Mouse (Mus musculus) spleen, postnatal 10 days (tissue): Measurements from ENCODE around the gene Stk32b.

ENCODE experiments used
- DNase-seq, 2 experiments: peaks; one replicate each; pipeline ENCODE4 v3.0.0; 2021 to 2022; ENCODE audit warnings: low spot score in 2 of 2

Gene Stk32b

DNA sequence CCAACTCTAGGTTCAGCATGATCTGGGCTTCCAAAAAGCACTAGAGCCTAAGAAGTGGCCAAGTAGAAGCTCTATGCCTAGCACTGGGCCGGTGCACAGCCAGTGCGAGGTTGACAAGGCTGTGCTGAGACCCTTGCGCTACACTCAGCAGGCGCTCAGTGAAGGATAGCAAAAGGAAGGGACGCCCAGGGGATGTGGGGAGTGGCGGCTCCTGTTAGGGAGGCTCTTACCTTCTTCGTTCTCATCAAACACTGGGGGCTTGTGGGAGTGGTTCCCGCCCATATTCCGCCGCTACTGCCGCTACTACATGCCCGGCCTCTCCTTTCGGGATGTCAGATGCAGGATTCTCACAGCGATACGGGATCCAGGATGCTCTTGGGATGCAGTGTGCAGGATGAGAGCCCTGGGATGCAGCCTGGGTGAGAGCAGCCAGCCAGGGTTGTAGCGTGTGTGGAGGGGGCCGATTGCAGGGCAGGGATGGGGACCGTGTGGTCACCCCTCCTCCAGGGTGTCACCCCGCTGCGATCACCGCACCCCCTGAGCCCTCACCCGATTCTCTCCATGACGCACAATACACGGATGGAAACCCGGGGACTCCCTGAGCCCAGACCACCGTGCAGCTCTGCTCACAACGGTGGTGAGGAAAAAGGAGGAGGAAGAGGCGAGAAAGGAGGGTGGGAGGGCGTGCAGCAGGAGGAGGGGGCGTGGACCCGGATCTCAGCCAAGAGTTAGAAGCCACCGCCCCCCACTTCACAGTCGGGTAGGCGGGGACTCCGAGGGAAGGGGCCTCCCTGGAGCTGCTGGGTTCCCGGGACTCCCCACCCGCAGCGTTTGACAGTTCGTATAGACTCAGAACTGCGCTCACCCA, at the start of gene Stk32b:
Gene Stk32b, minus strand, starts transcription at position 667 of the 868 bp plus-strand sequence.
- no peak for DNase-seq

GRCm38 (mm10) chr5:37765851-37766250, 48.9 kb upstream of the Stk32b start:
- DNase-seq: no peak

DNA sequence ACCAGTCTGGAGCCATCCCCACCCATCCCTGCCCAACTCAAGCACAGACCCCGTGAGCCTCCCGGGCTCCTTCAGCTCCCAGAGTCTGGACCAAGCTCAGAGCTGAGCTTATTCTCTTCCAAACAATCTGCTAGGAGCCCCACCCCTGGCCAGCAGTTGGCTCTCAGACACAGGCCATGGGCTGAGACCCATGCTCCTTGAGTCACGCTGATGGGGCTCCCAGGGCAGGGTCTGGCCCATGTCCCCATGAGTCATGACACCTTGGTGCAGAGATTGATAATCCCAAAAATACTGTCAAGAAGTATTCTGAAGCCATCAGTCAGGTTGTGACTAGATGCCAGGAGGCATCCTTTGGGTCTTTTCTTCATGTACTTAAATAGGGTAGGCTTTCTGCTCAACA, 45.1 kb upstream of the Stk32b start:
- DNase-seq: no peak

DNA sequence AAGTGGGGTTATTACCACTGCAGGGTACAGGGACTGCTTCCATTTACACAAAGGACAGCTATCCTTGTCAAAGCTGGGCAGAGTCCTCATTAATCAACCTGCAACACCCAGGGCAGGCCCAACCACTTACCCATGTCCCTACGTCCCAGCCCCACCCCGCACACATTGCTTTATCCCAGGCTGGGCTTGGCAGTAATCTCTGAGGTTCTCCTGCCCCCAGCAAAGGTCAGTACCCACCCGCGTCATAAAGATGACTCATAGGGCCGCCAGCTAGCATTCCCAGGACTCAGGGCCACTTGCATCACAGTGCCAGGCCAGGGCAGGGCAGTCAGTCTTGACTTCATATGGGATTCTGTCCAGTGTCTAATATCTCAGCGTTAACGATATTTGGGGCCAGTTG, 36.4 kb upstream of the Stk32b start:
- DNase-seq: no peak

GRCm38 (mm10) chr5:37752027-37752967, 35.3 kb upstream of the Stk32b start:
- DNase-seq: peak in 1 of 2 experiments; percentile 35

DNA sequence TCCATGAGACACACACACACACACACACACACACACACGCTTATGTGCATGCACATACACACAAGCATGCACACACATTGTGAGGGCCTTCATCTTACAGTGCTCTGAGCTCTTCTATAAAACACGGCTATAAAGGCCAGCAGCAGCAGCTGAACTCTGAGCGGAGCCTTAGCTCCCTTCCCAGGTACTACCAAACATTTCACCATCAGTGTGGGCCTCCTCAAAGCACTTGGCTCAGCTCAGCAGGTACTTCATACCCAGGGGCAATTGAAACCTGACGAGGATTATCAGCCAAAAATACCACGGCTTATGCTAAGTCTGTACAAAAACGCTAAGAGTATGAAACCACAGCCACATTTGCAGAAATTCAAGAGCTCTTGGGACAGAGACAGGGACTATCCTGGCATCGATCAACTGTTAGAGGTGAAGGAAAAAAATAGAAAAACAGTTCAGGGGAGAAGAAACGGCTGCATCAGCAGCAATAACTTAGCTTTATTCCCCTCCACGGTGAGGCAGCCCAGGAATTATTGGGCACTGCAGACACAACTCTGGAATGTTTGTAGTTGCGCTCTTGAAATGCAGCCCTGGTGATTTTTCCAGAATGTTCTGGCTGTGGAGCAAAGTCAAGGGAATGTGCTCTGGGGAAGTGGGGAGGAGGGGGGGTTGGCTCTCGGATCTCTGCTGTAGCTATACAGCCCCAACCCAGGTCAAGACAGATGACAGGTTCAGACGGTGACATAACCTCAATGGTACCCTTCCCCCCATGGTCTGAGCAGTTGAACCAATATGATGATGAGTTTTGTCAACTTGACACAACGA, 27.1 kb upstream of the Stk32b start:
- no peak for DNase-seq

- no peak for DNase-seq
Measured at GRCm38 (mm10) chr5:37736213-37736612, 19.2 kb upstream of the Stk32b start.

DNA sequence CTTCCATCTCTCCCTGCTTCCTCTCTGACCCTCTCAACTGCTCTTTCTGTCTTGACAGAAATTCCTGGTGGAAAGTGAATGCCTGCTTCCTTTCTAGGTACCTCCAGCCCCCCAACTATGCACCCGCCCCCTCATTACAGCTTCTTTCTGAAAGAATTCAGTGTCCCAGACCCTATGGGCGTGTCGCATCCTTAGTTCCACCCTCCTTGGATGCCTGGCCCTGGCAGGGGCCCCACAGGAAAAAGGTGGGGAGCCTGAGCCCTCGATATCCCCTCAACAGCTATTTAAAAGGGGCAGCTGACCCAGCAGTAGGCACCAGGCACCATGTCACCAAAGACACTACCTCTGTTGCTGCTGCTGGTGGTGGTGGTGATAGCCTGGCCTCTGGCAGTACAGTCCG, 18.3 kb upstream of the Stk32b start, which contains the start of gene Cytl1:
Gene Cytl1, plus strand, starts transcription at position 296 of the 400 bp plus-strand sequence.
- no peak for DNase-seq

GRCm38 (mm10) chr5:37730781-37731180, 13.8 kb upstream of the Stk32b start:
- DNase-seq: no peak

DNA sequence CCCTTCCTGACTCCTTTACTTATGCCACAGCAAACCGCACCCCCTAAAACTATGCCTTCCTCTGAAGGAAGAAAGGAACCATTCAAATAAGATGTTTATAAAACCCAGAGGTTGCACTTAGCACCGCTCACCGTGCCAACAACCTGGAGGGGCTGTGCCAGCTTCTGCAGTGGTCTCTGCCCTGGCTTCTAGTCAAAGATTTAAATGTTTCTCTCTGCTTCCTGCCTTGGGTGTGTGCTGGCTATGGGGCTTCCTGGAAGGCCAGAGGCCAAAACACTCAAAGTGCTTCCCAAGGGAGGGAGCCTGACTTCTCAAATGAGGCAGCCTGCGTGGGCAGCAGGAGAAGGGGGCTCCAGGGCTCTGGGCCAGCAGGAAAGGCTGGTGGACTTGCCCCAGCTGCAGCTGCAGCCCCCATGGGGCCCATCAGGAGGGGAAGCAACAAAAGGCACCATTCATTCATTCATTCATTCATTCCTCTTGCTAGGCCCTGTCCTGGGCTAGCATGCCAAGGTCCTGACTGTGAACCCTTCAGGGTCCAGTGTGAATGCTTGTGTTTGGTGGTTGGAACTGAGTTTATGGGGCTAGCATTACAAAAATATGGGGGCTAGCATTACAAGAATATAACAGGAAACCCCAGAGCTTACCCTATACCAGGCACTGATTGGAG, 8.4 kb upstream of the Stk32b start:
- no peak for DNase-seq

DNA sequence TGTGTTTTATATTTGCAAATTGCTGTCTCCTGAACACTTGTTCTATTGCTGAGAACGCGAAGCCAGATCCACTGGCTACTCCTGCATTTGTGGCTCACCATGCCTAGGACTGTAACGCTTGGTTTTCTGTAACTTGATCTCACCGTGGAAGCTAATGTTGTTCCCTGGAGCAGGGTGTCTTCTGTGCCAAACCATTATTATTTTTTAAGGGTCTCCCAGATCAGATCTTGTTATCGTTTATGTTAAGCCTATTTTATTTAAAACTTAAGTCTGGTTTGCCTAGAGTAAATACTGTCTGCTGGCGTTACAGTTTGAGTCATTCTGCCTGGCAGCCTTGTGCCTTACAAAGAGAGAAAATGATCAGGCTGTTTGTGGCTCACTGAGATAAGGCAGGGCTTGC, 3.7 kb upstream of the Stk32b start:
- no peak for DNase-seq

DNA sequence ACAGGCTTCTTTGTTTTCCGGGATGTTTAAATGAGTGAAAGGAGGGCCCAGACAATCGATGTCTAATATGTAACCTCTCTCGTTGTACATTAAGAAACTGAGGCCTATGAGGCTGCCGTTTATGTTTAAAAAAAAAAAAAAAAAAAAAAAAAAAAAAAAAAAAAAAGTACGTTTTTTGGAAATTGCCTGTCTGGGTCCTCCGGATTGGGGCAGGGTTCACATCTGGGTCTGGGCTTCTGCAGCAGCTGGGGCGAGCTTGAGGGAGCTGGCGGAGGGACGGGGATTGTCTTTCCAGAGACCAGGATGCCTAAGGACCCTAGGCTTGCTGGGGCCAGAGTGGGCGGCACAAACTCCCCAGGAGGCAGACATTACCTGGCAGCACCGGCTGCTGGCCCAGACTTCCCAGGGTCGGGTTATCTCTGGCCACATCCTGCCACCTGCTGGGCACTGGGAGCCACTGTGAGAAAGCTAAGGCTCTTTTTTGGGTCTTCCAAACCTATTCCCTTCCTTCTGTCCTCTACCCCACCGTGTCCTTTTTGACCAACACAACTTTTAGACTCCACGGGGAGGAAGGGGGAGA, 503 bp upstream of the Stk32b start:
- peak in 1 of 2 experiments; percentile 16 for DNase-seq

DNA sequence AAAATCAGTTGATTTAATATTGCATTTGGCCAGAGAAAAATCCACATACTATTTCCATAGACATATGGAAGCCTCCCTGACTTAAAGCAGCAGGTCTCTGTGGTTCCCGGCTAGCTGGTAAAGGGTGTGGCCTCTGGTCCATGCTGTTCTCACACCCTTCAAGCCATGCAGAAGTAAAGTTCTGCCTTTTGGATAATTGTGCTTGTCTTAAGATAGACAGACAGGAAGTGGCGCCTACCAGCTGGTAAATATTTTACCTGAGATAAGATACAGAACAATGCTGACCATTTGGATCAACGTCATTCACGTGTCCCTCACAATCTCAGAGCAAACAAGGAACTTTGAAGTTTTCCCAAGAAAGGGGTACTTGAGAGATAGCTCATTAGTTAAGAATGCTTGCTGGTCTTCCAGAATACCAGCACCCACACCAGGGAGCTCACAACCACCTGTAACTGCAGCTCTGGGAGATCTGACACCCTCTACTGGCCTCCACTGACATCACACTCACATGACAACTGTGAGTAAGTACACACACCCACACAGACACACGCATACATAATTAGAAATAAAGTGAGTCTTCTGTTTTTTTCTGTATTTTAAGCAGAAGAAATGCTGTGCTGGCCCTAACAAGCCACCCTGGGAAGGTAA, 7.6 kb downstream of the Stk32b start:
- no peak for DNase-seq

DNA sequence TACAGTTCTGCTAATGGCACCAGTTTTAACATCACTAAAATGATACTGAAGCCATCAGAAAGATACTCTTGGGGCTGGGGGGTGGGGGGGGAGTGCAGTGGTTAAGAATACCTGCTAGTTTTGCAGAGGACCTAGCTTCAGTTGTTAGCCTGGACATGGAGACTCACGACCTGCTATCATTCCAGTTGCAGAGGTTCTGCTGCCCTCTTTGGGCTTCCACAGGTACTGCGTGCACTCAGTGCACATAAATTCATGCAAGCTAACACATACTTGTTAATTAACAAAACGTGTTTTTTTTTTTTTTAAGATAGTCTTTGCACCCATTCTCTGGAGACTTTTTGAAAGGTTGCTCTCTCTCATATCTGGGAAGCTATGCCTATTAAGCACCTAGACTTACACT, 8.8 kb downstream of the Stk32b start:
- DNase-seq: no peak

- no peak for DNase-seq
Measured at GRCm38 (mm10) chr5:37704962-37705361, 12.0 kb downstream of the Stk32b start.

- no peak for DNase-seq
Measured at GRCm38 (mm10) chr5:37699757-37700156, 17.2 kb downstream of the Stk32b start.

GRCm38 (mm10) chr5:37697286-37697685, 19.7 kb downstream of the Stk32b start:
- DNase-seq: no peak

DNA sequence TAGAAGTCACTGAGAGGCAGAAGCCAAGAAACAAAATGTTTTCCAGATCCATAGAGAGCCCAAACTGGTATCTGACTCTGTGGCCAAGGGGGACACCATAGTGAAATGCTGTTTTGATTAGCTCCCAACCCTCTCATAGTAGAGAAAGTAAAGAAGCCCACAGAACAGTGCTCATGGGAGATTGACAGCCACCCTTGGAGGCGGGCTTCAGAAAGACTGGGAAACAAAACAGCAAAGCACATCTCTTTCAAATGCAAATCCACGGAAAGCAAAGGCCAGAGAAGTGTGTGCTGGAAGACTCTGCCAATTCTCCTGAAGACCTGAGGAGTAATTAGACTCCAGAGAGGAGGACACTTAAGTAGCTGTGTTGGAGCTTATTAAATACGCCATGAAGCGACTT, 21.2 kb downstream of the Stk32b start:
- no peak for DNase-seq

- no peak for DNase-seq
Measured at GRCm38 (mm10) chr5:37692759-37693158, 24.2 kb downstream of the Stk32b start.

DNA sequence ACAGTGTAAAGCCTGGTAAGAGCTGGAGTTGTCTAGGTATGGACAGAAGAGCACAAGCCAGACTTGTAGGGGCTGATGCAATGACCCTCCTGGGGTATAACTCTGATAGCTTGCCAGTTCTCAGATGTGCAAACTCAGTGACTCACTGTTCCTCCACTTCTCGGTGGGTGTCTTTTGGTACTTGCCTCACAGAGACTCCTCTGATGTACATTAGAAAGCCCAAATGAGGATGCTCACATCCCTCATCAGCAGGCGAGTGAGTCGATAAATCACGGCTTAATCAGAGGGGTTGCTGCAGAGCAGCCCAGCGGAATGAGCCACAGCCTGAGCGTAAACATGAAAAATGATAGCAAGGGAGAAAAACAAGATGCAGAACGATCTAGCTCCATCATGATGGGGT, 46.2 kb downstream of the Stk32b start:
- no peak for DNase-seq
